Mouse (Mus musculus) thymus, postnatal 14 days (tissue): ENCODE measurements around the gene Bri3bp.
"Not testable (repeated sequence)": the region's sequence is repeated elsewhere in the genome, so short reads cannot be mapped to it uniquely, and the experiment has no call there.

ENCODE experiments used
- DNase-seq: peaks from one replicate; pipeline ENCODE4 v3.0.0; 2021

Bri3bp gene

GRCm38 (mm10) chr5:125441234-125442114 is at the start of gene Bri3bp:
Bri3bp (plus strand) TSS chr5:125441568.
- peak; percentile 74 for DNase-seq

GRCm38 (mm10) chr5:125391609-125392008 is 49.8 kb upstream of the Bri3bp start:
- no peak for DNase-seq

GRCm38 (mm10) chr5:125392176-125392575 is 49.2 kb upstream of the Bri3bp start:
- DNase-seq: not testable (repeated sequence)

- peak; percentile 38 for DNase-seq
Measured at GRCm38 (mm10) chr5:125392618-125392976, 48.8 kb upstream of the Bri3bp start.

GRCm38 (mm10) chr5:125392977-125393621 is 48.3 kb upstream of the Bri3bp start:
- DNase-seq: peak; percentile 97

- DNase-seq: peak; percentile 89
Measured at GRCm38 (mm10) chr5:125393622-125394603, 47.5 kb upstream of the Bri3bp start.

- DNase-seq: no peak
Measured at GRCm38 (mm10) chr5:125395008-125395407, 46.4 kb upstream of the Bri3bp start.

GRCm38 (mm10) chr5:125400903-125401302 is 40.5 kb upstream of the Bri3bp start:
- DNase-seq: no peak

- no peak for DNase-seq
Measured at GRCm38 (mm10) chr5:125402476-125402875, 38.9 kb upstream of the Bri3bp start.

GRCm38 (mm10) chr5:125402991-125403390 is 38.4 kb upstream of the Bri3bp start:
- DNase-seq: no peak

- peak; percentile 79 for DNase-seq
Measured at GRCm38 (mm10) chr5:125403481-125404465, 37.6 kb upstream of the Bri3bp start.

- no peak for DNase-seq
Measured at GRCm38 (mm10) chr5:125404536-125404902, 36.8 kb upstream of the Bri3bp start.

- DNase-seq: peak; percentile 46
Measured at GRCm38 (mm10) chr5:125404903-125405545, 36.3 kb upstream of the Bri3bp start.

GRCm38 (mm10) chr5:125405546-125406248 is 35.7 kb upstream of the Bri3bp start:
- DNase-seq: peak; percentile 88

GRCm38 (mm10) chr5:125406322-125407016 is 34.9 kb upstream of the Bri3bp start:
- DNase-seq: peak; percentile 75

- no peak for DNase-seq
Measured at GRCm38 (mm10) chr5:125407020-125407830, 34.1 kb upstream of the Bri3bp start.

- no peak for DNase-seq
Measured at GRCm38 (mm10) chr5:125407910-125408575, 33.3 kb upstream of the Bri3bp start.

GRCm38 (mm10) chr5:125408842-125409241 is 32.5 kb upstream of the Bri3bp start:
- peak; percentile 89 for DNase-seq
